Mouse (Mus musculus) c-Kit-positive CD71-positive TER-119-positive erythroid progenitor cells, embryonic 14.5 days (primary cell): ENCODE results near the gene Fmn2.

ENCODE experiments used
- DNase-seq: peaks from one replicate; pipeline ENCODE4 v3.0.0-alpha.2; 2013; ENCODE audit warnings: low spot score

Gene Fmn2

GRCm38 (mm10) chr1:174557841-174558240 lies 56.2 kb downstream of the Fmn2 start:
- DNase-seq: no peak

DNA sequence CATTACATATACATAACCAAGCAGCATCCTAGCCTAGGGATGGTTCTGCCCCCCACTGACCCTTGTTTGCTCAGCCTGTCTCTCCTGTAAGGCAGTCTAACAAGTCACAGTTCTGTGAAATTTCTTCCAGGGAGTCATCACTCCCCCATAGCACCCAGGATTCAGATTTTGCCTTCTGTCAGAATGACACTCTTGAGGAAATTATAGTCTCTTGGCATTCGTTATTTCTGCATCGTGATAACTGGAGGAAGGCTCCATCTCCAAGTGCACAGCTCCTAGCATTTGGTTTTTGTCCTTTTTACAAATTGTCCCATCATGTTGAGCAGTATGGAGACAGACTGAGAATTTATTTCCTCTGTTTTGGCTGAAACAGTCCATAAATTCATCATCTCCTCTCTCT lies 56.9 kb downstream of the Fmn2 start:
- DNase-seq: no peak

DNA sequence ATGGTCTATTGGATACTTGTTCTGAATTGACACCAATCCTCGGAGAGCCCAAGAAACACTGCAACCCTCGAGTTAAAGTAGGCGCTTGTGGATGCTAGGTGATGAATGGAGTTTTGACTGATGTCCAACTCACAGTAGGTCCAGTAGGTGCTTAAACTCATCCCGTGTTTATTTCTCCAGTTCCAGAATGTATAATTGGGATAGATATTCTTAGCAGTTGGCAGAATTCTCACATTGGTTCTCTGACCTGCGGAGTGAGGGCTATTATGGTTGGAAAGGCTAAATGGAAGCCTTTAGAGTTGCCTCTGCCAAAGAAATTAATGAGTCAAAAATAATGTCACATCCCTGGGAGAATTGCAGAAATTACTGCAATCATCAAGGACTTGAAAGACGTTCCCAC lies 62.9 kb downstream of the Fmn2 start:
- DNase-seq: no peak

DNA sequence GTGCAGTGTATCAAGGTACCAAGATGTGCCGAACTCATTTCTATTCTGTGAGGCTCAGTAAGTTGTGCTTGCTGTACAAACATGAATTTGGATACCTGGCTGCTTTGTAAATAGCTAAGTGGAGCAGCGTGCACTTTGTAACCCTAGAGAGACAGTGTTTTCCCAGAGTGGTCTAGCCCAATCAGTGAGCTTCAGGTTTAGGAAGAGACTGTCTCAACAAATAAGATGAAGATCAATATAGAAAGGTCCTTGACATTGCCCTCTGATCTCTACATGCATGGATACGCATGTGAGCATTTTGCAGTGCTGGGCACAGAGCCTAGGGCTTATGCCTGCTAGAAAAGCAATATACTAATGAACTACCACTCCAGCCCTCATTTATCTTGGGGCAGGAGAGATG lies 67.0 kb downstream of the Fmn2 start:
- no peak for DNase-seq

GRCm38 (mm10) chr1:174592420-174592980 lies 90.9 kb downstream of the Fmn2 start:
- DNase-seq: no peak

DNA sequence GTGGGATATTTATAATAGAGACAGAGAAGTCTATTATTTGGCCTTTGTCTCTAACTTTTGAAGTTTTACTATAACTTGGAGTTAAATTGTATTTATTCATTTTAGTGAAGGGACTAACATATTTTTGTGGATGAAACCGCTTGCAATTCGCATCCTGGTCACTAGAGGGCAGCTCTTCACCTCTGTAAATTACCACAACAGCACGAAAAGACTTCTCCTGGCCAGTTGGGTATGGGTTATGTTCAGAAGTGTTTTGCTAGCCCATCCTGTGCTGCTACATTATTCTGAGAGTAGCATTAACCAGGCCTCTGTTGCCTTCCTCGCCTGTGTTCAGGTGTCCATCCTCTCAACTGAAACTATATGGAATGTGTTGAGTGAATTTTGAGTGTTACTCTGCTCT lies 93.4 kb downstream of the Fmn2 start:
- peak; percentile 37 for DNase-seq

GRCm38 (mm10) chr1:174597495-174597894 lies 95.9 kb downstream of the Fmn2 start:
- no peak for DNase-seq

DNA sequence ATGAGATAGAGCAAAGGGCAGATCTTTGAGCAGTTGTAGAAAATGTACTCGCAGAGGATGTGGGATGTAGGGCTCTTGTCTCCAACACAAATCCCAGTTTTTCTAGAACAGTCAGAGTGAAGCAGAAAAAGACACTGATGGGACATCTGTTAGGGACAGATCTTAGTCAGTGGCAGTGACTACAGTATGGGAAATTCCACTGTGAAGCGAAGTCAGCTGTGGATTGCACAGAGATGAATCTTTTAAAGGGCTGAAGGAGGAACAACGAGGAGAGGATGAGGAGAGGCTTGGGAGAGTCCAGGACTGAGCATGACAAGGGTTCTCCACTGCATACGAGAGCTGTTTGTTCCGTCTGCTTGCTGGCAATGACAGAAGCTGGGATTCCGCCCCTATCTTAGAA lies 96.6 kb downstream of the Fmn2 start:
- no peak for DNase-seq

GRCm38 (mm10) chr1:174600041-174600440 lies 98.4 kb downstream of the Fmn2 start:
- no peak for DNase-seq

- no peak for DNase-seq
These were observed 99.0 kb downstream of the Fmn2 start for GRCm38 (mm10) chr1:174600620-174601019.

GRCm38 (mm10) chr1:174617368-174617767 lies 115.7 kb downstream of the Fmn2 start:
- DNase-seq: no peak

GRCm38 (mm10) chr1:174621512-174621911 lies 119.9 kb downstream of the Fmn2 start:
- DNase-seq: no peak

- no peak for DNase-seq
These were observed 121.4 kb downstream of the Fmn2 start for GRCm38 (mm10) chr1:174623054-174623453.

DNA sequence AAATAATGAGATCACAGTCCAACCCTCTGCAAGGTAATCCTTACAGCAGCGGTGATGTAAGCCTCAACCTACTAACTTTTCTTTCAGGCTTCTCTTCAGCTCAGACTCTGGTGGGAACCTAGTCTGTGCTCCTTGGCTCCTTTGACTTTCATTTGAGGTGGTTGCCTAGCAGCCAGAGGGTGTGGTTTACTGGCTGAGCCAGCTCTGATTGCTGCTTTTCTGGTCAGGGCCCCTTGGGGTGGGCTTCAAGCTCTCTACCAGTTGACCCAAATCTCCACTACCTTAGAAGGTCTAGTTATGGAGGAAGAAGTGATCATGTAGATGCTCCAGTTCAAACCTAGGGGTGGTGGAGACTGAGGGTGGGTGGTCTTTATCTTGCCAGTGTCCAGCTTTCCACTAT lies 128.4 kb downstream of the Fmn2 start:
- no peak for DNase-seq

- no peak for DNase-seq
These were observed 134.7 kb downstream of the Fmn2 start for GRCm38 (mm10) chr1:174636291-174636690.

DNA sequence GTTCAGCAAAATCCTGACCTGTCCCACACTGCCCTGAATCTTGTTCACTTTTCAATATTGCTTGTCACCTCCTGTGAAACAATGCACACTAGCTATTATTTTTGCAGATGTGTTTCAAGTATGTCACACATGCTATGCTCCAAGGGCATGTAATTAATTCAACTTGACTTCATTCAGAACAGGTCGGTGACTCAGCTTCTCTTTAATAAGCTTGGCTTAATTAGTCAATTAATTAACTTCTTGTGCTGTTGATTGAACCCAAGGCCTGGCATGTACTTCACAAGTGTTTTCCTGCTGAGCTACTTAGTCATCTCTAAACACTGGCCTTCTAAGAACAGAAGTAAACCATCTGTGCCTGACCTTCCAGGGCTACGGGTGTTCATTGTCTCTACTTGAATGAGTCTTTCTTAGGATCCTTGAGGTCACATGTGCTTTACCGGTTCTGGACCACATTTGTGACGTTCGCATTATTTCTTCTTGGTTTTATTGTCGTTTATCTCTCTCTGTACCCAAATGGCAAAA lies 136.0 kb downstream of the Fmn2 start:
- no peak for DNase-seq

DNA sequence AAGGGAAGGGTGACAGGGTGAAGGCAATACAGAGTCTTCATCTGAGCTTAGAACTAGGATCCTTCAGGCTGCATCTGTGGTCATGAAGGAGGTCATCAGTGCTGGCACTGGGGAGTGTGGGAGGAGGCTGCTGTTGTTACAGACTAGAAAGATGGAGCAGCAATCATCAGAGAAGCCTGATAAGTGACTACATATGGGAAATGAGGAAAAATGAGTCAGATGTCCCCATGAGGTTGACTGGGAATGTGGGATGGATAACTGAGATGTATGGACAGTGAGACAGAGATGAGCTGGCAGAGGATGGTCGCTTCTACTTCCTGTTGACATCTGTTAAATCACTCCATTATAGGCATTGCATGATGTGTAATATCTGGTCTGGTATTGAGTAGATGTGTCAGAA lies 139.3 kb downstream of the Fmn2 start:
- DNase-seq: no peak

DNA sequence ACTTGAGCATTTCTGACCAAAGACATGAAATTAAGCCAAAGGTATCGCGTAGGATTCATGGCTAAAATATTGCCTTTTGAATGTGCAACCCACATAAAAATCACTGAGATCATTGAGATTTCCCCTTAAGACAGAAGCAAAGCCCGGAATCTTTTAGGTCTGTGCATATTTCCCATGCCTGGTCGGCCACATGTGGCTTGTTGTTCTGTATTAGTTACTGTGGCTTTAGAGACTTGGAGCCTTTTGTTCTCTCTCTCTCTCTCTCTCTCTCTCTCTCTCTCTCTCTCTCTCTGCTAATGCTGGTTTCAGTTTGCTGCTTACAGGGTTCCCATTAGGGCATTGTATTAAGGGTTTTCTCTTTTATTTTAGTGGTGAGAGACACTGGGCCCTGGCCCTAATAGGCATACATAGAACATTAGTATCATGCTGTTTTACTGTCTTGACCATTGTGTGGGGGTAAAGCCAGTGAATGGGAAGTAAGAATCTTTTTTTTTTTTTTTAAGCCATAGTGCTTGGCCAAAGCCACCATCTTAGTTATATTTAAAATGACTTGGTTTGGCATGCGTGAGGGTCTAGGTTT lies 141.9 kb downstream of the Fmn2 start:
- no peak for DNase-seq

- DNase-seq: no peak
These were observed 147.8 kb downstream of the Fmn2 start for GRCm38 (mm10) chr1:174649421-174649826.

DNA sequence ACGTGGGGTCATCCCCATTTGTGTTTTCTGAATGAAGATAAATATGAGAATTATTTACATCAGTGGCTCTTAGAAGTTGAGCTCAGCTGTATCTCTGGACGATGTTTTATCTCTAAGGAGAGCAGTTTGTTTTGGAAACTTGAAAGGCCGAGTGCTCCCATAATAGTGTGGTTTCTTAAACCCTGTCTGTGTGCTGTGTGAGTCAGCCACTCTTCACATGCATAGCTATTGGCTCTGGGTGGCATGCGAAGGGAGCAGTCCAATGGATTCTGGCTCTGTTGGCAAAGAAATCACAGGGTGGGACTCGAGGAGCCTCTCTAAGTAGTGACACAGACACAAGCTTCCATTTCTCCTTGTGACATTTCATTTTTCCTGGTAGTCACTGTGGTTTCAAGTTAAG lies 152.9 kb downstream of the Fmn2 start:
- no peak for DNase-seq

- no peak for DNase-seq
These were observed 153.7 kb downstream of the Fmn2 start for GRCm38 (mm10) chr1:174655354-174655753.

- DNase-seq: no peak
These were observed 154.9 kb downstream of the Fmn2 start for GRCm38 (mm10) chr1:174656554-174656953.

DNA sequence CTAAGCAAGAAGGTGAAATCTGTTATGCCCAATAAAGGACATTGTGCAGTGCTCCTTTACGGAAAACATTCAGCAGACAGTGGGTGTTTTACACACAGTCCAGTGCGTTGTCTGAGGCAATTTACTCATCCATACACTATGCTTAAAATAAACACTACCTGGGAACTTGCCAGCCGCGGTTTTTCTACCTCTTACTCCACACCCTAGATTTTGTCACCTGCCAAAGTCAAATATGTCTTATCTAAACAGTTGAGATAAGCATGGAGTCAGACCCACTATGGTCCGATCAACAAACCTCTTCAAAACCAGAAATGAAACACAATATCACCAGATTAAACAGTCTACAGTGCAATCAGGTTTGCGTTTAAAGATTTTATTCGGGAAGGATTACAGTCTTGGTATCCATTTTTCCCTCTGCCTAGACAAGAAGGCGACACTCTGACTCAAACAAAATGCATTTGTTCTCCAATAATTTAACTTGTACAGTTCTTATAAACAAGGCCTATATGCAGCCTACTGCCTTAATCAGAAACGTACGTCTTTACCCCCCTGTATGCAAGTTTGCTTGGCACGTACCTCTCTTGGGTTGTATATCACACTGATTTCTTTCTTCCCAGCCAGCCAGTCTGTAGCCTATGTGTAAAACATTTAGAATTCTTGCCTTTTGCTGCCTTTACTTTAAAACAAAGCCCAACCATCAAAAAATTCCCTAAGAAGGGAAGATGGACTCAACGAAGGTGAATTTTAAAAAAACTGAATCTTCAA lies 158.0 kb downstream of the Fmn2 start:
- no peak for DNase-seq
